Mouse (Mus musculus) heart, adult 18-20 months (tissue): ENCODE data around the gene Ano6. TPM values are rescaled to one million over a fixed set of nuclear protein-coding genes. Genes with fewer than 3 reads are reported as not detected.
A peak's percentile ranks its signal among the peaks of the same experiment; 100 is the strongest.

ENCODE experiments used
- DNase-seq, 2 experiments: peaks; one replicate each; pipeline ENCODE4 v3.0.0; 2021 to 2022; ENCODE audit warnings: mixed read lengths in 1 of 2
- total RNA-seq, 2 experiments: library from RNA; stranded (reverse); gene quantifications; 2 replicates each; pipeline ENCODE4 v1.2.3; 2021

Ano6 gene
- total RNA-seq, 2 experiments from 2014 or later: 15.9 to 18.3 TPM

GRCm38 (mm10) chr15:95767825-95768224 lies 22.8 kb upstream of the Ano6 start:
- DNase-seq: no peak

GRCm38 (mm10) chr15:95768703-95769102 lies 21.9 kb upstream of the Ano6 start:
- DNase-seq: peak; percentile 71 to 72

- DNase-seq: peak; percentile 38 to 59
These were observed 21.1 kb upstream of the Ano6 start for GRCm38 (mm10) chr15:95769576-95769975.

- no peak for DNase-seq
These were observed 20.3 kb upstream of the Ano6 start for GRCm38 (mm10) chr15:95770307-95770706.

- no peak for DNase-seq
These were observed 18.3 kb upstream of the Ano6 start for GRCm38 (mm10) chr15:95772374-95772773.

- peak; percentile 68 to 89 for DNase-seq
These were observed 17.5 kb upstream of the Ano6 start for GRCm38 (mm10) chr15:95772861-95773836.

- no peak for DNase-seq
These were observed 16.4 kb upstream of the Ano6 start for GRCm38 (mm10) chr15:95774197-95774596.

- DNase-seq: no peak
These were observed 15.8 kb upstream of the Ano6 start for GRCm38 (mm10) chr15:95774674-95775414.

GRCm38 (mm10) chr15:95777743-95778142 lies 12.9 kb upstream of the Ano6 start:
- no peak for DNase-seq

- no peak for DNase-seq
These were observed 11.9 kb upstream of the Ano6 start for GRCm38 (mm10) chr15:95778710-95779109.

GRCm38 (mm10) chr15:95786624-95787023 lies 4.0 kb upstream of the Ano6 start:
- no peak for DNase-seq

GRCm38 (mm10) chr15:95787578-95787977 lies 3.1 kb upstream of the Ano6 start:
- no peak for DNase-seq

GRCm38 (mm10) chr15:95789562-95790528 lies 798 bp upstream of the Ano6 start:
- no peak for DNase-seq

- DNase-seq: peak; percentile 60 to 72
These were observed 623 bp downstream of the Ano6 start for GRCm38 (mm10) chr15:95791141-95791791.

- DNase-seq: no peak
These were observed 1.2 kb downstream of the Ano6 start for GRCm38 (mm10) chr15:95791855-95792254.

- DNase-seq: no peak
These were observed 1.9 kb downstream of the Ano6 start for GRCm38 (mm10) chr15:95792261-95793260.

- DNase-seq: peak in 1 of 2 experiments; percentile 51
These were observed 3.3 kb downstream of the Ano6 start for GRCm38 (mm10) chr15:95793748-95794491.

- peak; percentile 51 to 65 for DNase-seq
These were observed 4.2 kb downstream of the Ano6 start for GRCm38 (mm10) chr15:95794611-95795565.
